Mouse (Mus musculus): ENCODE results near the gene Tbc1d9. TPM values are rescaled to one million over a fixed set of nuclear protein-coding genes. Genes with fewer than 3 reads are reported as not detected.
A peak's percentile ranks its signal among the peaks of the same experiment; 100 is the strongest.

The Tbc1d9 gene
- polyA plus RNA-seq, 1 experiment from 2014 or later, result 2.6 TPM

DNA sequence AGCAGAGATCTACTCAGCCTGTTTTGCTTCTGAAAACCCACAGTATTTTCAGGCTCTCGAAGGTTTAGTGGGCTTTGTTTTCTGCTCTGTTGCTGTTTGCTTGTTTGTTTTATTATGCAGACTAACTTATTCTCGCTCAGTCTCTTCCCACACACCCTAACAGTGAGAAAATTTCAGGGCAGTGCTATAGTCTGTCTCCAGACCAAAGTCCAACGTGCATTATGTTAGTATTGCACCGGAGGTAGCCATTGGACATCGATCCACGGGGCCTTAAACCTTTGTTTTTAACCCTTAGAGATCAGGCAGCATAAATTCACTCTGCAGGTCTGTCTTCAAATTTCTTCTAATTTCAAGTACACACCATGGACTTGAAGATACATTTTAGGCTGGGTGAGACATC is 51.4 kb downstream of the Tbc1d9 start:
- H3K36me3 ChIP-seq, result 0 out of 2 replicates have a peak, but pooled peaks cover 4% of the 10 kb centered on the region
- no peaks in the 10 kb centered on the region for H3K4me1 ChIP-seq (replicated peaks)
- H3K9me3 ChIP-seq, result no peaks in the 10 kb centered on the region
- H3K4me3 ChIP-seq (replicated peaks), result no peak overlapping the region
- 61% methylated on average over 6 of the region's 6 CpGs for WGBS
- 0 out of 2 replicates have a peak overlapping the region, but pooled peaks have one; percentile 15 for H3K4me2 ChIP-seq (replicated peaks)
- no peak overlapping the region for H3K27ac ChIP-seq
- no peak overlapping the region for H3K9ac ChIP-seq
- peak; percentile 86 for ATAC-seq
- H3K27me3 ChIP-seq (replicated peaks), result no peaks in the 10 kb centered on the region

DNA sequence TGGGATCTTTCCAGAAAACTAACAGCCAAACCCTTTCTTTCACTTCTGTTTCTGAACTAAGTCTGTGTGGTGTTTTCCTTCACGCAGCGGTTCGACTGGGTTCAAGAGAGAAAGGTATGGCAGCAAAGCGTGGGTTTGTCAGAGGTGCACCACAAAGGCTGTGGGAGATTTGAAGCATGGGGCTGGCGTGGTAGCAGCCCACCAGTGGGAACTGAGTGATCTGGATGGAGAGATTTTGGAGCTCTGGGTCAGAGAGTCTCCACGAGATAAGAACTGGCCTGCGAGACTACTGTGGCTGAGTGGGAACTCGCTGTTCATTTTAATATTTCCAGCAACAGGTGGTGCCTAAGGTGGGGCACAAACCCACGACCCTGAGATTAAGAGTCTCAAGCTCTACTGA is 52.0 kb downstream of the Tbc1d9 start:
- no peak overlapping the region for H3K9ac ChIP-seq
- H3K4me2 ChIP-seq (replicated peaks), result no peak overlapping the region
- WGBS, result 89% methylated on average over 9 of the region's 9 CpGs
- H3K27ac ChIP-seq, result no peak overlapping the region
- H3K27me3 ChIP-seq (replicated peaks), result no peaks in the 10 kb centered on the region
- no peak for ATAC-seq
- H3K9me3 ChIP-seq, result no peaks in the 10 kb centered on the region
- H3K4me3 ChIP-seq (replicated peaks), result no peak overlapping the region
- no peaks in the 10 kb centered on the region for H3K4me1 ChIP-seq (replicated peaks)
- 0 out of 2 replicates have a peak, but pooled peaks cover 1% of the 10 kb centered on the region for H3K36me3 ChIP-seq

DNA sequence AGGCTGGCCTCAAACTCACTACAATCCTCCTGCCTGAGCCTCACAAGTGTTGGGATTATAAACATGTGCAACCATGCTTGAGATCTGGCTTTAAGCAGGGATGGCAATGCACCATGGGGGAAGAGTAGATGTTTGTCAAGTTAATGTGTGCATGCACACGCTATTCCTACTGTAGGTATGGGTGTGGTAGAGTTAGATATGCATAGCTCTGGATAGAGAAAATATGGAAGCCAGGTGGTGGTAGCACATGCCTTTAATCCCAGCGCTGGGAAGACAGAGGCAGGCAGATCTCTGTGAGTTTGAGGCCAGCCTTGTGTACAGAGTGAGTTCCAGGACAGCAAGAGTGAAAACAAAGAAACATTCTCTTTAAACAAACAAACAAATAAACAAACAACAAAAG is 52.7 kb downstream of the Tbc1d9 start:
- Histone ChIP-seq H3K4me2 (replicated peaks) (no peak overlapping the region), H3K4me1 (replicated peaks) (no peaks in the 10 kb centered on the region), H3K4me3 (replicated peaks) (no peak overlapping the region), H3K9me3 (no peaks in the 10 kb centered on the region), H3K36me3 (no peaks in the 10 kb centered on the region), H3K27ac (no peak overlapping the region), H3K27me3 (replicated peaks) (no peaks in the 10 kb centered on the region), H3K9ac (no peak overlapping the region)
- WGBS, result 83% methylated on average over 2 of the region's 2 CpGs
- no peak for ATAC-seq

GRCm38 (mm10) chr8:83219392-83219791 is 54.2 kb downstream of the Tbc1d9 start:
- Histone ChIP-seq H3K4me3 (replicated peaks) (no peak overlapping the region), H3K27ac (no peak overlapping the region), H3K4me1 (replicated peaks) (no peaks in the 10 kb centered on the region), H3K4me2 (replicated peaks) (no peak overlapping the region), H3K9me3 (no peaks in the 10 kb centered on the region), H3K36me3 (no peaks in the 10 kb centered on the region), H3K27me3 (replicated peaks) (no peaks in the 10 kb centered on the region), H3K9ac (no peak overlapping the region)
- 91% methylated on average over 8 of the region's 8 CpGs for WGBS
- ATAC-seq, result no peak

- Histone ChIP-seq H3K9ac (no peak overlapping the region), H3K27me3 (replicated peaks) (no peaks in the 10 kb centered on the region), H3K4me1 (replicated peaks) (no peaks in the 10 kb centered on the region), H3K4me2 (replicated peaks) (no peak overlapping the region), H3K36me3 (no peaks in the 10 kb centered on the region), H3K27ac (no peak overlapping the region), H3K9me3 (no peaks in the 10 kb centered on the region), H3K4me3 (replicated peaks) (no peak overlapping the region)
- no peak for ATAC-seq
- WGBS, result 72% methylated on average over 3 of the region's 3 CpGs
Observed at GRCm38 (mm10) chr8:83220746-83221145, 55.6 kb downstream of the Tbc1d9 start.

GRCm38 (mm10) chr8:83224754-83225416 is 59.7 kb downstream of the Tbc1d9 start:
- no peak for ATAC-seq

DNA sequence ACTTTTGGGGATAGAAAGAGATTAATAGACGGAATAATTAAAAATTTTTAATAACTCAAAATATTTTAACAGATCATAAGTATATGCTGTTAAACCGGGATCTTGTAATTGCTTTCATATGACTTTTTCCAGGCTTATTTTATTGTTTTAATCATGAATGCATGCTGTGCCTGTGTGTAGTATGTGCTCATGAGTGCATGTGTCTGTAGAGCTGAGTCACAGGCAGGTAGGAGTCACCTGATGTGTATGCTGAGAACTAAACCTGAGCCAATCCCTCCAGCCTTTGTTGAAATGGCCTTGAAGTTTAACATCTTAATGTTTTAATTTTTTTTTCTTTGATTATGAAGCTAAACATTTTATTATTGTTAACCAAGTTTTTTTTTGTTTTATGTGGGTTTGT is 60.4 kb downstream of the Tbc1d9 start:
- Histone ChIP-seq H3K36me3 (no peaks in the 10 kb centered on the region), H3K27me3 (replicated peaks) (no peaks in the 10 kb centered on the region), H3K27ac (no peak overlapping the region), H3K4me2 (replicated peaks) (no peak overlapping the region), H3K4me1 (replicated peaks) (no peaks in the 10 kb centered on the region), H3K9me3 (no peaks in the 10 kb centered on the region), H3K4me3 (replicated peaks) (no peak overlapping the region), H3K9ac (no peak overlapping the region)
- no peak for ATAC-seq
- WGBS, result 90% methylated on average over 2 of the region's 2 CpGs

More at GRCm38 (mm10) chr8:83224754-83225416, 59.7 kb downstream of the Tbc1d9 start:
- H3K4me2 ChIP-seq (replicated peaks), result no peak overlapping the region
- no peaks in the 10 kb centered on the region for H3K9me3 ChIP-seq
- 78% methylated on average over 5 of the region's 5 CpGs for WGBS
- no peak overlapping the region for H3K9ac ChIP-seq
- H3K4me1 ChIP-seq (replicated peaks), result no peaks in the 10 kb centered on the region
- H3K27ac ChIP-seq, result no peak overlapping the region
- no peak overlapping the region for H3K4me3 ChIP-seq (replicated peaks)
- no peaks in the 10 kb centered on the region for H3K27me3 ChIP-seq (replicated peaks)
- no peaks in the 10 kb centered on the region for H3K36me3 ChIP-seq

- no peak for ATAC-seq
- Histone ChIP-seq H3K9ac (no peak overlapping the region), H3K4me1 (replicated peaks) (no peaks in the 10 kb centered on the region), H3K27me3 (replicated peaks) (no peaks in the 10 kb centered on the region), H3K4me3 (replicated peaks) (no peak overlapping the region), H3K36me3 (no peaks in the 10 kb centered on the region), H3K4me2 (replicated peaks) (no peak overlapping the region), H3K9me3 (no peaks in the 10 kb centered on the region), H3K27ac (no peak overlapping the region)
- WGBS, result 72% methylated on average over 5 of the region's 5 CpGs
Observed at GRCm38 (mm10) chr8:83227336-83227735, 62.2 kb downstream of the Tbc1d9 start.

DNA sequence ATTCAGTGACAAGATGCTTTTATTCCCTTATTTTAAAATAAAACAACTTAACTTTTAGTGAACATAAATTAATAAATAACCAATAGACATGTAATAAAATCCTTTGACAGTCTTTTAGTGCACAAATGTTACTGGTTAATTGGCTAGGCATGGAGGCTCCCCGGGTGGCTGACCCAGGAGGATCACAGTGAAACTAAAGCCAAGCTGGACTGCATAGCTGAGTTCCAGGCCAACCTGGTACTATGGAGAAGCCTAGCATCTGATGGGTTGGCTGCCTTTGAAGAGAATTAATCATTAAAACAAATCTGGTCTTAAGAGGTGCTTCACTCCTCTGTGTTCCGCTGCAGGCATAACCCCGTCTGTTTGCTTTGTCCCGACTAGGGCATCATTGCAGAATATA is 67.9 kb downstream of the Tbc1d9 start:
- Histone ChIP-seq H3K27me3 (replicated peaks) (no peaks in the 10 kb centered on the region), H3K4me3 (replicated peaks) (no peak overlapping the region), H3K9ac (no peak overlapping the region), H3K9me3 (no peaks in the 10 kb centered on the region), H3K27ac (no peak overlapping the region), H3K4me2 (replicated peaks) (no peak overlapping the region), H3K4me1 (replicated peaks) (no peaks in the 10 kb centered on the region), H3K36me3 (no peaks in the 10 kb centered on the region)
- WGBS, result 79% methylated on average over 4 of the region's 4 CpGs
- ATAC-seq, result no peak

DNA sequence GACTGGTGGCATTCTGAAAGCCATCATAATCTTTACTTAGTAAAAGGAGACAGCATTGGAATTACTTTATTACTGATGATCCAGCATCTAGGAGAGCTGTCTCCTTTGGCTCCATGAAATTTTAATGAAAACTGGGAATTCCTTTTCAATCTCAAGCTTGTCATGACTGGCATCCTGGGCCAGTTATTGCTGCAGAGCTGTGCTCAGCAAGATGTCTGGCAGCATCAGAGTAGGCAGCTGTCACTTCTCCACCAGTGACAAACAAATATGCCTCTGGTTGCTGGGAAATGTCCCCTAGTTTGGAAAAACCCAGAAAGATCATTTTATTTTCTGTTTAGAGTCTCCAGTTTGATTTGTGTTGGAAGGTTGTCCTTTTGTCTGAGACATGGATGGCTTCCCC is 74.2 kb downstream of the Tbc1d9 start:
- no peak overlapping the region for H3K9ac ChIP-seq
- no peaks in the 10 kb centered on the region for H3K36me3 ChIP-seq
- no peak for ATAC-seq
- H3K4me3 ChIP-seq (replicated peaks), result no peak overlapping the region
- no peak overlapping the region for H3K4me2 ChIP-seq (replicated peaks)
- H3K27me3 ChIP-seq (replicated peaks), result no peaks in the 10 kb centered on the region
- H3K27ac ChIP-seq, result no peak overlapping the region
- H3K9me3 ChIP-seq, result no peaks in the 10 kb centered on the region
- no peaks in the 10 kb centered on the region for H3K4me1 ChIP-seq (replicated peaks)

- whole genome bisulfite sequencing, result 81% methylated on average over 7 of the region's 7 CpGs
Observed at GRCm38 (mm10) chr8:83244151-83244550, 79.0 kb downstream of the Tbc1d9 start.

GRCm38 (mm10) chr8:83250858-83251257 is 85.7 kb downstream of the Tbc1d9 start:
- Histone ChIP-seq H3K9me3 (no peaks in the 10 kb centered on the region), H3K4me1 (replicated peaks) (no peaks in the 10 kb centered on the region), H3K4me3 (replicated peaks) (no peak overlapping the region), H3K36me3 (no peaks in the 10 kb centered on the region), H3K27ac (no peak overlapping the region), H3K4me2 (replicated peaks) (no peak overlapping the region), H3K9ac (no peak overlapping the region), H3K27me3 (replicated peaks) (no peaks in the 10 kb centered on the region)
- ATAC-seq, result no peak
- 77% methylated on average over 6 of the region's 6 CpGs for WGBS

More at GRCm38 (mm10) chr8:83244151-83244550, 79.0 kb downstream of the Tbc1d9 start:
- H3K9ac ChIP-seq, result no peak overlapping the region
- H3K4me3 ChIP-seq (replicated peaks), result no peak overlapping the region
- H3K36me3 ChIP-seq, result no peaks in the 10 kb centered on the region
- H3K4me2 ChIP-seq (replicated peaks), result no peak overlapping the region
- no peaks in the 10 kb centered on the region for H3K9me3 ChIP-seq
- H3K27ac ChIP-seq, result no peak overlapping the region
- no peak for ATAC-seq
- H3K27me3 ChIP-seq (replicated peaks), result no peaks in the 10 kb centered on the region
- no peaks in the 10 kb centered on the region for H3K4me1 ChIP-seq (replicated peaks)
